Mouse (Mus musculus): ENCODE data around the gene Prmt1. TPM values are rescaled to one million over a fixed set of nuclear protein-coding genes. Genes with fewer than 3 reads are reported as not detected.

The Prmt1 gene
- polyA plus RNA-seq, 1 experiment from 2014 or later = 697 TPM

DNA sequence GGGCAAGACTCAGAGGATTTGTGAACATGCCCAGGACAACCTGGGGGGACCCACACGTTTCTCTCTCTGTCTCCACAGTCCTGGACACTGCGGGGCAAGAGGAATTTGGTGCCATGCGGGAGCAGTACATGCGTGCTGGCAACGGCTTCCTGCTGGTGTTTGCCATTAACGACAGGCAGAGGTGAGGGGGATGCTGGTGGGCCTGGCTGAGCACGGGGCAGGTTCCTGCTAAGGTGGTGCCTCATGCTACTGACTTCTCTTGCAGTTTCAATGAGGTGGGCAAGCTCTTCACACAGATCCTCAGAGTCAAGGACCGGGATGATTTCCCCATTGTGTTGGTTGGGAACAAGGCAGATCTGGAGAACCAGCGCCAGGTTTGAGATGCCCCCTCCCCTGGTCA lies 33.9 kb upstream of the Prmt1 start:
- H3K4me1 ChIP-seq = peaks cover 17% of the 10 kb centered on the region
- no peak overlapping the region for H3K4me3 ChIP-seq
- no peak overlapping the region for H3K4me2 ChIP-seq
- 83% methylated on average over 9 of the region's 9 CpGs for WGBS
- H3K36me3 ChIP-seq (replicated peaks) = no peaks in the 10 kb centered on the region
- H3K27me3 ChIP-seq (replicated peaks) = no peaks in the 10 kb centered on the region
- H3K27ac ChIP-seq = no peak overlapping the region
- no peak overlapping the region for H3K9ac ChIP-seq
- no peaks in the 10 kb centered on the region for H3K9me3 ChIP-seq
- ATAC-seq (replicated peaks) = no peak

DNA sequence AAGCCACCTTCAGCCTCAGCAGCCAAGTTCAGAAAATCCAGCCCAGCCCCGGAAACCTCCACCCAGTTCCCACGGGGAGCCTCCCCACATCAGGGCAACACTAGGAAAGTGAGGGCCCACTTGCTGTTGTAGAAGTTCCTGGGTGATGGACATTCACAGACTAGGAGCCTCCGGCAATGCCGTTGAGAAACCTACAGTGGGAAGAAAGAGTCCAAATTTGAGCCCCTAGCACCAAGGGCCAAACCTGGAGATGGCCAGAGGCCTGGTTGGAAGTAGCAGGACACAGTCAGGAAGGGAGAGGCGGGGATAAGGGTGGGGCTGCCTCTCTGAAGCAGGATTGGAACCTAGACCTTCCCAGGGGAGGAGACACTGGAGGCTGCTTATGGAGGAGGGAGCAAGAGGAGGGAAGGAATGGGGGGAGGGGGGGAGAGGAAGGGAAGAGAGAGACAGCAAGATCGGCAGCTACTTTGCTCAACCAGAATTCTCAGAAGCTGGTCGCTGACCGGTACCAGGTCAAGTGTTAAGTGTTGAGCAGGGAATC lies 32.7 kb upstream of the Prmt1 start:
- ATAC-seq (replicated peaks) = no peak
- H3K27me3 ChIP-seq (replicated peaks) = no peaks in the 10 kb centered on the region
- peaks cover 27% of the 10 kb centered on the region for H3K4me1 ChIP-seq
- no peaks in the 10 kb centered on the region for H3K36me3 ChIP-seq (replicated peaks)
- peak overlapping the region; percentile 77 for H3K4me2 ChIP-seq
- H3K27ac ChIP-seq = no peak overlapping the region
- 41% methylated on average over 8 of the region's 8 CpGs for WGBS
- no peak overlapping the region for H3K9ac ChIP-seq
- no peak overlapping the region for H3K4me3 ChIP-seq
- no peaks in the 10 kb centered on the region for H3K9me3 ChIP-seq

DNA sequence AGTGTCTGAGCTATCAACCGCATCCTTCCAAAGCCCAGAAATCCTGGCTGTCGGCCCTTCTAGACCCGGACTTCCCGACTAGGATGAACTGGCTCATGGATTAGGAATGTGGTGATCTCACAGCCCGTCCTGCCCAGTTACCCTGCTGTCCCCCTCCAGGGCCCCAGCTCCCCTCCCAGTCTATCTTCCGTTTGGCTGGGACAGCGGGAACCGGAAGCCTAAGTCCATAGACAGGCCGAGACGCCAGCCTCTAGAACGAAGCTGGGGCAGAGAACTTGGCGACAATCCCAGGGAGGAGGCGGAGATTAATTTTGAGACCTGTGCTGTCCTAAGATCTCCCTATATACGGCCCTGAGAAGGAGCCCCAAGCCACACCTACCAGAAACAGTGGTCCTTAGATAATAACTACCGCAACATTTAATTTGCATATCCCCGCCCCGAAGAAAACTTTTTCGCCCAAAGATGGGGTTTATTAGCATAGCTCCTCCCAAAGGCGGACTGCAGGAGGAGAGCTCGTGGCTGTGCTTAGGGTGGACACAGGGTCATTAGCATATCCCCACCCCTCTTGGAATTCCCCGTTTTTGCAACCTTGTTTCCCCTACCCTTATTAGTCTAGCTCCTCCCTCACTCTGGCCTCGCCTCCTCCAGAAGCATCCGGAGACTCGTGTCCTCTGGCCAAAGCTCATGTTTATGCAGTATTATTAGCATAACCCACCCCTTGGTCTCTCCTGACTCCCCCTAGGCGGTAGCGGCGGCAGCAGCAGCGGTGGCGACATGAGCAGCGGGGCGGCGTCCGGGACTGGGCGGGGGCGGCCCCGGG lies 31.1 kb upstream of the Prmt1 start, which contains the start of gene Rras:
Rras (plus strand) TSS at position 720 of the 820 bp plus-strand sequence.
- peak; percentile 77 for ATAC-seq (replicated peaks)
- peak within 1 kb of the TSS; percentile 77 for H3K4me2 ChIP-seq
- WGBS = 0% methylated on average over 36 of the region's 36 CpGs

DNA sequence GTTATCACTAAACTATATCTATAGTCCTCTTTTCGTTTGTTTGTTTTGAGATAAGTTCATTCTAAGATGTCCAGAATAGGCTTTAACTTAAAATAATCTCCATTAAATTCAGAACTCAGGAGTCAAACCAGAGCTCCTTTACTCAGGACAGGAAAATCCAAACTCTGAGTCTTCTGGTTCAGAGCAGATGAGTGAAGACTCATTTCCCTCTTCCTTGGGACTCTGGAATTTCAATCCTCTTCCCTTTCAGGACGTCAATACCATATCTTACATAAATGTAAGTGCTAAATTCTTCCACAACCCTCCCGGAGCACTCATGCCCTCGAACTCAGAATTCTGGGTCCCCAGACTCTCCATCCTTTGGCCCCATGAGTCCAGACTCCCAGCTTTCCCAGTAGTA lies 30.4 kb upstream of the Prmt1 start:
- no peak for ATAC-seq (replicated peaks)
- H3K9ac ChIP-seq = peak overlapping the region; percentile 38
- H3K4me1 ChIP-seq = peaks cover 27% of the 10 kb centered on the region
- H3K27me3 ChIP-seq (replicated peaks) = no peaks in the 10 kb centered on the region
- H3K27ac ChIP-seq = peak overlapping the region; percentile 77
- peak overlapping the region; percentile 92 for H3K4me3 ChIP-seq
- WGBS = 5% methylated on average over 4 of the region's 4 CpGs
- no peaks in the 10 kb centered on the region for H3K9me3 ChIP-seq
- peaks cover 17% of the 10 kb centered on the region; the same call in 1 of the 2 replicates for H3K36me3 ChIP-seq (replicated peaks)
- peak overlapping the region; percentile 77 for H3K4me2 ChIP-seq

More for the DNA sequence above, 31.1 kb upstream of the Prmt1 start, which contains the start of gene Rras:
- peak within 1 kb of the TSS; percentile 92 for H3K4me3 ChIP-seq
- H3K27me3 ChIP-seq (replicated peaks) = no peaks in the 10 kb centered on the region
- no peaks in the 10 kb centered on the region for H3K9me3 ChIP-seq
- peak within 1 kb of the TSS; percentile 38 for H3K9ac ChIP-seq
- peaks cover 10% of the 10 kb centered on the region; the same call in 1 of the 2 replicates for H3K36me3 ChIP-seq (replicated peaks)
- peaks cover 27% of the 10 kb centered on the region for H3K4me1 ChIP-seq
- peak within 1 kb of the TSS; percentile 77 for H3K27ac ChIP-seq

DNA sequence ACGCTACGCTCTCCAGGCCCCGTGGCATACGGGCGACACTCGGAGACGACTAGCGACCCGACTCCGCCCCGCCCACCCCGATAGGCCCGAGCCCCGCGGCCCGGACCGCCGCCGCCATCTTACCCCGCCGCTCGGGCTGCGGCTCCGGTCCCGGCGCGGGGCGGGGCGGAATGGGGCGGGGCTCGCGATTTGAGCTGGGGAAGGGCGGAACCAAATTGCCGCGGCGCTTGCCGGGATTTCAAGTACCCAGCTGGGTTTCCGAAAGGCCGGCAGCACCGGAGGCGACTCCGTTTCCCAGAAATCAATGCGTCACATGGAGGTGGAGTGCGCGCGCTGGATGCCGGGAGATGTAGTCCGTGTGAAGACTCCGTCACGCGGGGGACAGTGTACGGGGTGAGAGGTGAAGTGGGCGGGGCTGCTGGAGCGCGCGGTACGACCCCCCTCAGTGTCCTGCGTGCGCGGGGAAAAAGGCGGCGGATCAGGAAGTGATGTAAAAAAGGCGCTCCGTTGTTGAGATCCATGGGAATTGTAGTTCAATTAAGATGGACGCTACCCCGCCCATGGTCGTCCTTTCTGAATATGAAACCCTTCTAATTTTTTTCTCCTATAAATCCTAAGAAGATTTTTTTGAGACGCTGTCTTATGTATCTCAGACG lies 29.7 kb upstream of the Prmt1 start, which contains the start of gene Scaf1:
Scaf1 (minus strand) TSS at position 407 of the 656 bp plus-strand sequence.
- Histone ChIP-seq H3K36me3 (replicated peaks) (peaks cover 19% of the 10 kb centered on the region; the same call in 1 of the 2 replicates), H3K27ac (peak within 1 kb of the TSS; percentile 84), H3K9ac (peak within 1 kb of the TSS; percentile 95), H3K4me2 (peak within 1 kb of the TSS; percentile 77), H3K4me3 (peak within 1 kb of the TSS; percentile 92), H3K9me3 (no peaks in the 10 kb centered on the region), H3K27me3 (replicated peaks) (no peaks in the 10 kb centered on the region), H3K4me1 (peaks cover 27% of the 10 kb centered on the region)
- WGBS = 1% methylated on average over 69 of the region's 69 CpGs
- peak; percentile 94 for ATAC-seq (replicated peaks)

DNA sequence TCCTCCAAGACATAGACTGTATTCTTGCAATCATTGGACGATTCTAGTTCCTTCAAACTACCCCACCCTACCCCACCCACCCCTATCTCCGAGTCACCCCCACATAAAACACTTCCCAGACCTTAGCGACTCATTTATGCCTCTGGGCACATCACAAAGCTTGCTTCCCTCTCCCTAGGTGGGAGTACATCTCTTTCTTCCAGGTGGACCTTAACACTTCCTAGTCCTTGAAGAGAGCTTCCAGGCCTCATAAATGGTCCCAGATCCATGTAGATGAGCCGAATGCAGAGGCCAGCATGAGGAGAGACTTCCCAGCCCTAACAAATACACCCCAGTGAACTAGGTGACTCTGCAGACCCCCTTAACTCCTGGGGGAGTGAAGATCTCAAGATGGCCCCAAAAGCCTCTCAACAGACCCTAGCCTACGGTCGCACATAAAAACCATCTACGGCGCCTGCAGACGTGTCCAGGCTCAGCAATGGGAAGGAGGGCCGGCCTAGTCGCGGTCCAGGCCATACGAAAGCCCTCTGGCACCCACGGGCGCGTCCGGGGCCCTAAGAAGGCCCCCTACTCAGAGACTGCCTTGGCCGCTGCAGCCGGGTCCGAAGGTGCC lies 29.1 kb upstream of the Prmt1 start:
- Histone ChIP-seq H3K36me3 (replicated peaks) (peaks cover 19% of the 10 kb centered on the region; the same call in 1 of the 2 replicates), H3K27ac (peak overlapping the region; percentile 84), H3K4me2 (peak overlapping the region; percentile 77), H3K4me3 (peak overlapping the region; percentile 92), H3K27me3 (replicated peaks) (no peaks in the 10 kb centered on the region), H3K9ac (peak overlapping the region; percentile 95), H3K9me3 (no peaks in the 10 kb centered on the region), H3K4me1 (peaks cover 27% of the 10 kb centered on the region)
- no peak for ATAC-seq (replicated peaks)
- 3% methylated on average over 20 of the region's 20 CpGs for WGBS

DNA sequence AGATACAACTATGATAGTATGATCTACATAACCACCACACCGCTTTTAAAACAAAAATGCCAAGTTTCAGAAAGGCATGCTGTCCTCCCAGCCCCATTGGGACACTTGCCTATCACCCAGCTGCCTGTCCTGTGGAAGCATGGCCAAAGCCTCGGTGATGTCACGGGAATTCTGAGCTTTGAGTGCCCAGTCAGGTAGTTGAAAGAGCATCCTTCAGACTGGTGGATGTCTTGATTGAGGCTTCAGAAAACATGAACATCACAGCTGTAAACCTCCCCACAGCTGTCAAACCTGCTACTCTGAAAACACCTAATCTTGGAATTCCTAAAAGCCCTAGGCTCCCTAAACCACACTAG lies 27.7 kb upstream of the Prmt1 start:
- Histone ChIP-seq H3K4me2 (no peak overlapping the region), H3K9me3 (no peaks in the 10 kb centered on the region), H3K36me3 (replicated peaks) (peaks cover 30% of the 10 kb centered on the region), H3K9ac (no peak overlapping the region), H3K4me1 (peaks cover 27% of the 10 kb centered on the region), H3K4me3 (no peak overlapping the region), H3K27ac (no peak overlapping the region), H3K27me3 (replicated peaks) (no peaks in the 10 kb centered on the region)
- WGBS = 97% methylated on average over 3 of the region's 3 CpGs
- ATAC-seq (replicated peaks) = no peak

DNA sequence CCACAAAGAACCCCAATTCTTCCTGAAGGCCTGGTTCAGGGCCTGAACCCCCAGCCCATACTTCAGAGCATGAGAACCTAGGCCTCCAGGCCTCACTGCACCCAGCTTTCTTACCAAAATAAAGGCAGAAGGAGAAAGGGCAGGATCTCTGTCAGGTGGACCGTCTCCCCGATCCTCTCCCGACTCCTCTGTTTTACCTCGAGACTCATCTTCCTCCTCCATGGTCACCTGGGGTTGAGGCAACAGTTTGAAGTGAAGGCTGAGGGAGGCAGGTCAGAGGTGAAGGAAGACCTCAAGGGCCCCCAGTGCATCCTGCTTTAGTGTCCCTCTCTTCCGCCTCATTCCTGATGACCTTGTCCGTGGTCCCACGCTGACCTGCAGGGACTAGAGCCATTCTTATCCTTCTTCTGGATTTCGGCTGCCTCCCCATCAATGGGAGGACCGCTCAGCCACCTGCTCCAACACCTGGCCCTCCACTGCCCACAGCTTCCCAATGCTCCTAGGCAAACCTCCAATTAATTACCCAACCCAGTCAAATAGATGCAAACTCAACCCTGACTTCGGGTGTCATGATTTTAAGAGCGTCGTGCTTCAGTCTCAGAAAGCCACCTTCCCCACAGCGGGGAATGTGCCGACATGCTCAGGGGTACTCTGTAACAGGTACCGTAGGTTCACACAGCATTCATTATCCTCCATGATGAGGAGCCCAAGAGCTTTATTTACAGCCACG lies 27.2 kb upstream of the Prmt1 start:
- Histone ChIP-seq H3K9ac (no peak overlapping the region), H3K4me2 (no peak overlapping the region), H3K27ac (no peak overlapping the region), H3K27me3 (replicated peaks) (no peaks in the 10 kb centered on the region), H3K9me3 (no peaks in the 10 kb centered on the region), H3K4me3 (no peak overlapping the region), H3K36me3 (replicated peaks) (peaks cover 34% of the 10 kb centered on the region), H3K4me1 (peaks cover 27% of the 10 kb centered on the region)
- ATAC-seq (replicated peaks) = no peak
- 98% methylated on average over 16 of the region's 16 CpGs for WGBS

DNA sequence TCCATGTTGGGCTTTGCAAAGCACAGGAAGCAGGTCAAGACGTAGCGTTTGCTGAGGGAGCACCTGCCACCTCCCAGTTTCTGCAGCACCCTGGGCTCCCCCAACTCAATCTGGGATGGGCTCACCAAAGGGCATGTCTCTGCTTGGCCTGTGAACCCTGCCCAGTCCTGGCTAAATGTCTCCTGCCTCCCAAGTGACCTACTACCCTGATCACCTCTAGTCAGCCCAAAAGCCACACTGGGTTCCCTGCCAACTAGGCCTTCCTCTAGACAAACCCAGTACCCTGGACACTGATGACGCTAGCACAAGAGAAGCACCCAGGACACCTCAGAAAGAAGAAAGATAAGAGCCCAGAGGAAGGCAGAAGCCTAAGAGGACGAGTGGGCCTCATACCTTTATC lies 26.5 kb upstream of the Prmt1 start:
- H3K27ac ChIP-seq = no peak overlapping the region
- no peaks in the 10 kb centered on the region for H3K27me3 ChIP-seq (replicated peaks)
- peaks cover 23% of the 10 kb centered on the region for H3K4me1 ChIP-seq
- WGBS = 87% methylated on average over 4 of the region's 4 CpGs
- no peak overlapping the region for H3K4me3 ChIP-seq
- peaks cover 41% of the 10 kb centered on the region for H3K36me3 ChIP-seq (replicated peaks)
- H3K9ac ChIP-seq = no peak overlapping the region
- no peak for ATAC-seq (replicated peaks)
- no peak overlapping the region for H3K4me2 ChIP-seq
- H3K9me3 ChIP-seq = no peaks in the 10 kb centered on the region

DNA sequence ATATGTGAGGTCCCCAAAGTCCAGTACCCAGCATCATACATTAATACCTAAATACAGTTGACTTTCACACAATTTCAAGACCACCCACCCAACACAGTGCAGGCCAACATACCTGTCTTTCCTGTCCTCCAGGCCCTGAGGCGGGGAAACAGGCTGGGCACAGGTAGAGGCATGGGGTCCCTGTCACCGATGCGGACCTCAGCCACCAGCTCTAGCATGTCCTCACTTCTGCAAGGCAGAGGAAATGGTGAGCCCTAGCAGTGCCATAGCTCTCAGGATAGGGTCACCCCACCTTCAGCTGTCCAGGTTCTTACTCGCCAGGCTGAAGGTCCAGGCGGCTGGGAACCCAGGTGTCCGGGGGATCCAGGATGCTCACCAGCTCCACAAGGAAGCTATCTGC lies 25.6 kb upstream of the Prmt1 start:
- H3K4me1 ChIP-seq = peaks cover 16% of the 10 kb centered on the region
- WGBS = 99% methylated on average over 6 of the region's 6 CpGs
- H3K9ac ChIP-seq = no peak overlapping the region
- H3K9me3 ChIP-seq = no peaks in the 10 kb centered on the region
- ATAC-seq (replicated peaks) = no peak
- no peak overlapping the region for H3K4me3 ChIP-seq
- no peaks in the 10 kb centered on the region for H3K27me3 ChIP-seq (replicated peaks)
- H3K27ac ChIP-seq = no peak overlapping the region
- H3K36me3 ChIP-seq (replicated peaks) = peaks cover 49% of the 10 kb centered on the region
- H3K4me2 ChIP-seq = no peak overlapping the region

DNA sequence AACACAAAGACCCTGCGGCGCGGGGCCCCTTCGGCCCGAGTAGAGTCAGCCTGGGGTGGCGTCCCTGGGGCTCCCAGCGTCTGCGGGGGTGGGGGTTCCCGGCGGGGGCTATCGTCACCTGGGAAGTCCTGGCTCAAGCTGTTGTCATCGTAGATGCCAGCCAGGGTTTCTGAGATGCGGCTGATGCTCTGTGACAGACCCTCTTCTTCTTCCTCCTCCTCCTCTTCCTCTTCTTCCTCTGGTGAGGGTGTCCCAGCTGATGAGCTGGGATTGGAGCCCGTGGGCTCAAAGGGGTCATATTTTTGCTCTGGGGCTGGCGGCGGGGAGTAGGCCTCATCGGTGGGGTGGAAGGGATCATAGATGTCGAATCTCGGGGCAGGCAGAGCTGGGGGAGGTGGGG lies 22.0 kb upstream of the Prmt1 start:
- Histone ChIP-seq H3K9me3 (no peaks in the 10 kb centered on the region), H3K4me1 (no peaks in the 10 kb centered on the region), H3K4me3 (no peak overlapping the region), H3K36me3 (replicated peaks) (peaks cover 81% of the 10 kb centered on the region), H3K9ac (no peak overlapping the region), H3K4me2 (no peak overlapping the region), H3K27ac (no peak overlapping the region), H3K27me3 (replicated peaks) (no peaks in the 10 kb centered on the region)
- no peak for ATAC-seq (replicated peaks)
- WGBS = 94% methylated on average over 19 of the region's 19 CpGs
